Mouse (Mus musculus): ENCODE results near the gene Prr15.

Prr15 gene

DNA sequence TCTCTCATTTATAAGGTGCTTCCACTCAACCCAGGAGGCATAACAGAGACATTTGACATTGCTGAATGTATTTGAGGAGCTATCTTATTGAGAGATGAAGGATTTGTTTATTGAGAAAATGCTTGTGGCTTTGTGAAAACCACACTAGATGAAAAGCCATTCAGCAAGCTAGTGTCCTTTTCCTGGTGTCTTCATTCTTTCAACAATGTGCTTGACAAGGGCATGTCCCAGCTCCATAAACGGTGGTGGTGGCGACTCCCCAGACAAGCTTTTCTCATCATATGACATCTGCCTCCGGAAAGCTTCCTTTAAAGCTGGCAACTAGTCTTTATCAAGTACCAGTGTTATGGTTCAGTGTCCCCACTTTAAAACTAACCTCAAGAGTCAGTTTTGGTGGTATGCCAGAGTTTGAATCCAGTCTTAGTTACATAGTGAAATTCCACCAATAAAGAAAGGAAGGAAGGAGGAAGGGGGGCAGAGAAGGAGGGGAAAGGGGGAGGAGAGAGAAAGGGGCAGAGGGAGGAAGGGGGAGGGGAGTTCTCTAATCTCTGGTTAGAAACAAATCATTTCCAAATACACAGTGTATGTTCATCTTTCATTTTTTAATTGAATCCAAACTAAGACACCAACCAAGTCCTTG lies at the start of gene Prr15:
TSS of gene Prr15 (plus strand) at position 590 of the 640 bp plus-strand sequence.
- DNase-seq (ENCODE audit: low spot score in 2 of 2), result no peak

DNA sequence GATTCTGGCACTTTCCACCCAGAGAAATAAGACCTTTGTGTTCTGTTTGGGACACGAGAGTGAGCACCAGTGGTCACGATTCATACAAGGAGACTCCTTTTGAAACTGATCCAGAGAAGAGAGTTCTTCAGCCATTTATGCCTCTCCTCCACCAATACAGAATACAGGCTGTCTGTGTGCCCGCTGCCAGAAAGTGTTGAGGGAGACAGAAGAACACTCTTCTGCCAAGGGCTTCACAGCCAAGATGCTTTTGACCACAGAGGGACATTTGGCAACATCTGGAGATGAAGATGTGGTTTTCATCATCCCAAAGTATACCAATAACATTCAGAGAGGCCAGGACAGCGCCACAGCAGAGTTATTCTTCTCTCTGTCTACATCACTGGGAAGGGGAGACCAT lies 48.4 kb upstream of the Prr15 start:
- DNase-seq (ENCODE audit: low spot score in 2 of 2), result no peak

DNA sequence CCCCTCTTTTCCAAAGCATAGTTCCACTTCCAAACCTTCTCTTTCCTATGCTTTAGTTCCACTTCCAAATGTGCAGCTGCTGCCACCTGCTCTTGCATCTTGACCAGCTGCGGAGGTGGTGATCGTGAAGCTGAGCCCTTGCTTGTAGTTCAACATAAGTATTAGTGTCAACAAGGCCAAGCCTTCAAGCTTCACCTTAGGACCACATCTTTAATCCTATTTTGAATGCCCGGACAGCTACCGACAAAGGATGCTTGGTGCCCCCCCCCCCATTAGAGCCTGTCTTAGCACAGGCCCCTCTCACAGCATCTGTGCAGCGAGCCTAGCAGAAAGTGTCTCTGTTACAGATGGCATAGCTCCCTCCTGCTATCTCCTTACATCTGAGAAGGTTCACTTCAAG lies 47.8 kb upstream of the Prr15 start:
- DNase-seq (ENCODE audit: low spot score in 2 of 2), result no peak

DNA sequence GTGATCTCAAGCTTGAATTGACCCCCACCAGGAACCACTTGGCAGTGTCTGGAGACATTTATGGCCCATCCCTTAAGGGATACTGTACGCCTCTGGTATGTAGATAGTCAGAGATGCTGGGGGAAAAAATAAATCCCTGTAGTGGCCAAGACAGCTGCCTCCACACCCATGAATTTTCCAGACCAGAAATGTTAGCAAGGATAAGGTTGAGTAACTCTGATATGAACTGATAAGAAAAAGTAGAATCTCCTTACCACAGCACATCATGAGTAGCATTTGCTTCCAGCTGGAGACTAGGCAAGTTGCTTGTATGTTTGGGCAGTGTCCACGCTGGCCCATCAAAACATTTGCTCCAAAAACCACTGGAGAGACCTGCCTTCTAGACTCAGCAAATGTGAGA lies 47.0 kb upstream of the Prr15 start:
- DNase-seq (ENCODE audit: low spot score in 2 of 2), result no peak

DNA sequence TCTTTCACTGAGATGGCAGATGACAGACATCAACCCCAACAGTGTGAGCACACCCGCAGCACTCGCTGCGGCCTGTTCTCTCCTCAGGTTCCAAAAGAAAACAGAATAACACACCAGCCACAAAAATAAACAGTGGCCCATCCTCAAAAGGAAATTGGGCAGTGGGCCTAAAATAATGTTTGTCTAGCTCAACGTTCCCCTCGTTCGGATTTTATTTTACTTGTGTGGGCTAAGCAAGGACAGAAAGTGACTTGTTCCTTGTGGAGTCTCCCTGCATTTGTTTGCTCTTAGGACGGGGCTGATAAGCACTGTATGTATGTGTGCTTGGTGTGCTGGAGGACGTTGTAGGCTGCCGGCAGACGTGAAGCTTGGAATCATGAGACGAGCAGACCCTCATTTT lies 46.2 kb upstream of the Prr15 start:
- DNase-seq (ENCODE audit: low spot score in 2 of 2), result no peak

DNA sequence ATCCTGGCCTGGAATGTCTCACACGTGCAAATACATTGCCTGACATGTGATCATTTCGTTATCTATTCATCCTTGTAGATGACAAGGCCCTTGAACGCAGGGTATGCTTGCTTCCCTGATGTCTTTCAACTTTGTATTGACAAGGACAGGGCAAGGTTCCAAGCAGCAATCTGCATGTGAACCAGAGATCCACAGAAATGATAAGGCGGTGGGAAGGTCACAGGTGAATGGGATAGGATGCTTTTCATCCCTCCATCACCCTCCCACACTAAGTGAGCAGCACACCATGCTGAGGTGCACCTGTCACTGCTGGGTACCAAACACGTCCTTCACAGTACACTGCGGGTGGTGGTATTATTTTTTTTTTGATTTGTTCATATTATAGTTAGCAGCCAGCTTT lies 45.4 kb upstream of the Prr15 start:
- DNase-seq (ENCODE audit: low spot score in 2 of 2), result no peak

DNA sequence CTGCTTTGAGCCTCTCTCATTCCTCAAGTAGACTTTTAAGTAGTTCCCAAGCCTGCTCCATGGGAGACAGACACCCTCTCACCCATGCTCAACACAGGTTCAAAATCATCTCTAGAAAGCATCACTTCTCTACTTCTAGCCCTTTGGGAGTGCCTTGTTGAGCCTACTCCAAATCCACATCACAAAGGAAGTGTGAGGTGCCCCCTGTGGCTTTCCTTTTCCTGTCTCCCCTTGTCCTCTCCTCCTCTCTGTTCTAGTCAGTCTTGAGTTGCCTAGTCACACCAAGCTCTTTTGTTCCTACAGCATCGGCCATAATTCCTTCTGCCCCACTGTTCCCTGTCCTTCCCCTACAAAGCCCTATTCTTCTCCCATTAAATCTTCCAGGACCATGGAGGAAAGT lies 42.3 kb upstream of the Prr15 start:
- DNase-seq (ENCODE audit: low spot score in 2 of 2), result no peak

DNA sequence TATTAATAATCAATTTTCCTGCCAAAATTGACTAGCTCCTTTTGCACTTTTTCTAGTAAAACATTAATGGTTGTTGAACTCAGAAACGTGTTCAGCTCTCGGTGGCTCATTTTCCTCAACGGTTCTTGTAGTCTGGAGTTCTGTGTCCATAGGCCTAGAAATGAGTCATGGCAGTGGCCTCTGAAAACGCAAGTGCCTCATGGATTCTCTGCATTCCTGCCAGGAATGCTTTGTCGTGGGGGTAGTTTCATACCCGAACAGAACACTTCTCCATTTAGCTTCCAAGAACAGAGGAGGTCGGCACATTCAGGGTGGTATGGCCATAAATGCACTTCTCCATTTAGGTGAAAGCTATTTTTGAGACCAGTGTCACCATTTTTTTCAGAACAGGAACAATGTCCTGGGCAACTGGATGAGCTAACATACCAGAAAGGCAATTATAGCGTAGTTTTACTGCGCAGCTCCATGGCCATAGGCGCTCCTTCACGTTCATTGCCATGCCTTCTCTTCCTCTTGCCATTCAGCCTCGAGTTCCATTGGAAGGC lies 41.4 kb upstream of the Prr15 start:
- no peak for DNase-seq (ENCODE audit: low spot score in 2 of 2)

DNA sequence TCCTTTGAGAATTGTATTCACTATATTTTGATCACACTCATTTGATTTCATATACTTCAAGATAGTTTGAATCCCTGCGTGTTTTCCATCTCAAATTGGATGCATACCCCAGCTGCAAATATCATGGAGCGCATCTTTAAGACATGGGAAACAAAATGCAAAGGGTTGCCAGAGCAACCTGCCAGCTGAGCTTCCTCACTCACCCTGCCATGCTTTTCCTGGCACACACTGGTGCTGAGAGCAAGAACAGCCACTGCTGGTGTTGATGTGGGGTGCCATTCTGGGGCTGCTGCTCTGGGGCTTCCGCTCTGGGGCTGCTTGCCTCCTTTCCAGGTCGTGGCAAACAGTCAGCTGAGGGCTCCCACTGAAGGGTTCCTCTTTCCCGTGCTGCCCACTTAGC lies 38.8 kb upstream of the Prr15 start:
- no peak for DNase-seq (ENCODE audit: low spot score in 2 of 2)

DNA sequence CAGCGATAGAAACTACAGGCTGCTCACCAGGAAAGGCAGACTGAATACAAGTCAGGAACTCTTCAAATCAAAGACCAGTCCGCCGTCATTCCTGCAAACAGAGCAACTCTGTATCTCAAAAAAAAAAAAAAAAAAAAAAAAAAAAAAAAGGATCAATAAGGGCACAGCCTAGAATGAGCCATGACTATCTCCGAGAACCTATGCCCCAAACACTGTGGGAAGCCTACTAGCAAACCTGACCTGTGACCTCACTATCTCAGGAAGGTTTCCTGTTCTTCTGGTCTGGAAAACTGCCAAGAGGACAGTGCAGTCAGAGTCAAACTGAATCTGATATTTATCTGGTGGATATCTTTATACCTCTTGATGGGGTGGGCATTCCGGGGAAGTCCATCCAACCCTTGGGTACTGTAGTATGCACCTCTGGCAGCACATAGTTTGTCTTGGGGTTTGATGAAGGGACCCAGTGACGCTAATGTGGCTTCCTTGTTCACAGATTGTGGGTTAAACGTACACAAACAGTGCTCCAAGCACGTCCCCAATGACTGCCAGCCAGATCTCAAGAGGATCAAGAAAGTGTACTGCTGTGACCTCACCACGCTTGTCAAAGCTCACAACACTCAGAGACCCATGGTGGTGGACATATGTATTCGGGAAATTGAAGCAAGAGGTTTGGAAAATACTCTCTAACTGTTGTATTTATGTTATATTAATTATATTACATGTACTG lies 35.7 kb upstream of the Prr15 start:
- DNase-seq (ENCODE audit: low spot score in 2 of 2), result no peak

DNA sequence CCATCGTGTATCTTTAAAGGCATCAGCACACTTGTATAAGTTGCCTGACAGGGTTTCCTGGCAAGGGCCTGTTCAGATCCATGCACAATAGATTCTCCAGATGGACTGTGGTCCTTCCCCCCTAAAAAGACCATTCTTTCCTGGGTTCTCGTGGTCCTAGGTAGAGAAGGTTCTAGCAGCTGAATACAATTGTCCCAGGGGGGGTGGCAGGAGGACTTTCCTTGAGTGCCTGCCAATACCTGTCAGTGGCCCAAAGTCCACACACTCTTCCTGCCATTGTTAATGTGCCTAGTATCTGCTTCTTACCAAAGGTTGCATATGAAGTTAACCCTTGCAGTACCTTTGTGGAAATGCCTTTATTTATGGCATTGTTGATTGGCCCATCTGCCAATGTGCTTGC lies 28.4 kb upstream of the Prr15 start:
- no peak for DNase-seq (ENCODE audit: low spot score in 2 of 2)

DNA sequence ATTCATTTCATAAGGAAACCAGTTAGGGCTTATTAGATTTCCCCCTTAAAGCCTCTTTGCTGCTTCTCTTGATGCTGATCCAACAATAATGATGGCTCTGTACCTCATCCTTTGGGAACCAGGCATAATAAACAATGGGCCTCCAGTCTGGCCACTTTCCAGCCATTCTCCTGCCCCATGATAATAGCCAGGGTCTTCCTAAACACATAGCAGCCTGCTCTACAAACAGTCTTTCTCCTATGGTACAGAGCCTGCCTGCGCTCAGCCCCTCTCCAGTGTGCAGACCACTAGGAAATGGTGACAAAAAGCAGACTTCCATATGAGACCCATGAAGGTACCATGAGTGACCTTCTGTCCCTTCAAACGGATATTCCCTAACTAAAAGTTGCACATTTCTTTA lies 26.2 kb upstream of the Prr15 start:
- DNase-seq (ENCODE audit: low spot score in 2 of 2), result no peak

DNA sequence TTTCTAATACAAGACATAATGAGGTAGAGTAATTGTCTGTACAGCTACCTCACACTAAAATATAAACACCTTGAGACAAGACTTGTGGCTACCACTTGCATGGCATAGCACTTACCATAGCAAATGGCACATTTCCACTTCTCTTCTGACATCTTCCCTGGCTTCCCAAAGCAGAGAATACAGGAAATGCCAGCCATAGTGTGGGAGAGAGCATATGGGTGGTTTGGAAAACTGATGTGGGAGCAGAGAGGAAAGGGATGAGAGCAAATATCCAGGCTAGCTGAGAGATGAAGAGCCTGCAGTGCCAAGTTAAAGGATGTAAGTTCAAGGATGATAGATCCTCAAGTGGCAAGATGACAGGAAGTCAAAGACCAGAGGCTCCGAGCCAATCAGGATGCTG lies 19.9 kb upstream of the Prr15 start:
- no peak for DNase-seq (ENCODE audit: low spot score in 2 of 2)

DNA sequence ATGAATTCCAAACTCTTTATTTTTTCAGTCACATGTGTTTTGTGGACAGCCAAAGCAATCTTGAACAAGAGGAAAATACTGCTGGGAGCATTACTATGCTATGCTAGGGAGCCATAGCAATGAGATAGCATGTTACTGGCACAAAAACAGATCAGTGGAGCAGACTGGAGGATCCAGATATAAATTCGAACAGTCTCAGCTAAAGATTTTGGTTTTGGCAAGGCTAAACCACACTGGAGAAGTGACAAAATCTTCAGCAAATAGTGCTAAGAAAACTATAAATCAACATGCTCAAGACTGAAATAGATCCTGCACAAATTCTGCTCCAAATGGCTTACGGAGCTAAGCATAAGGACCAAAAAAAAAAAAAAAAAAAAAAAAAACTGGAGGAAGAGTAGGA lies 12.6 kb upstream of the Prr15 start:
- DNase-seq (ENCODE audit: low spot score in 2 of 2), result no peak

DNA sequence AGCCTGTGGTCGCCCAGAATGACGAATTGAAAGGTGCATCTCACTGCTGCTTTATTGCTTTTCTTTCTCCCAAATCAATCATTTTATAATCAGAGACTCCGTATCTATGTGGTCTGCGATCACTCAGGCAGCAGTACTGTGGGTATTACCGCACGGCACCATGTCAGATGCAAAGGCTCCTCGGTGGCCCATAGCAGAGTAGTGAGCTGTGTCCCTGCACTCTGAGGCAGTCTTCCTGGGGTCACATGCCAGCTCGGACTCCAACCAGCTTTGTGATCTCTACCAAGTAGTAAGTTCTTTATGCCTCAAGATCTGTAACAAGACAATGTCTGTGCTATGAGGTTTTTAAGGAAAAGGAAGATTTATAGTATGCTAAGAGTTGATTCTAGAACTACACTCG lies 7.0 kb upstream of the Prr15 start:
- no peak for DNase-seq (ENCODE audit: low spot score in 2 of 2)

DNA sequence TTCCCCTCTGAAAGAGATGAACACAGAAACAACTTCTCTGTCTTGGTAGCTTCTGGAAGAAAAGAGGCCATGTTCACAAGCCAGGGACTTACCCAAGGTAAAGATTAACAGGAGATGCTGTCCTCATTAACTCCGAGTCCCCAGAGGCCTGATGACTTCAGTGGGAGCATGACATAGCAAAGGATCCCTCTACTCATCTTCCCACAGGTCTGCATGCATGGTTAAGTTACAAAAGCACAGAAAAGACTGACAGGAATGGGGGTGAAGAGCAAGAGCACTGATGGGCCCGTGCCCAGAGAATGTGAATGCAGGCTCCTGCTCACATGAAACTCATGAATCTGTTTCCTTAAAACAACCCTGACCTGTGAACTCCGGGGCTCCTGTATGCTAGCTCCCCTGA lies 6.4 kb upstream of the Prr15 start:
- no peak for DNase-seq (ENCODE audit: low spot score in 2 of 2)

DNA sequence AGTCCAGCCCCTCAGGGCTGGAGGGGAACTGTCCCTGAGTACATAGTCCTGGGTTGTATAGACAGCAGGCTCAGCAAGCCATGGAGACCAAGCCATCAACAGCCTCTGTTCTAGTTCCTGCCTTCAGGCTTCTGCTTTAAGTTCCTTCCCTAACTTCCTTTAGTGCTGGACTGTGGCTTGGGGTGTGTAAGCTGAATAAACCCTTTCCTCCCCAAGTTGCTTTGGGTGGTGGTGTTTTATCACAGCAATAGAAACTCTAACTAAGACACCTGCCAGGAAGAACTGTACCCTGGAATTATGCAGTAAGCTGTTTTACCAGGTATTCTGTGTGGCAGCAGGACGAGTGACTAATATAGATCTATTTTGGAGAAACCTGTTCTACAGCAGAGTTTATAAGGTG lies 5.4 kb upstream of the Prr15 start:
- no peak for DNase-seq (ENCODE audit: low spot score in 2 of 2)

DNA sequence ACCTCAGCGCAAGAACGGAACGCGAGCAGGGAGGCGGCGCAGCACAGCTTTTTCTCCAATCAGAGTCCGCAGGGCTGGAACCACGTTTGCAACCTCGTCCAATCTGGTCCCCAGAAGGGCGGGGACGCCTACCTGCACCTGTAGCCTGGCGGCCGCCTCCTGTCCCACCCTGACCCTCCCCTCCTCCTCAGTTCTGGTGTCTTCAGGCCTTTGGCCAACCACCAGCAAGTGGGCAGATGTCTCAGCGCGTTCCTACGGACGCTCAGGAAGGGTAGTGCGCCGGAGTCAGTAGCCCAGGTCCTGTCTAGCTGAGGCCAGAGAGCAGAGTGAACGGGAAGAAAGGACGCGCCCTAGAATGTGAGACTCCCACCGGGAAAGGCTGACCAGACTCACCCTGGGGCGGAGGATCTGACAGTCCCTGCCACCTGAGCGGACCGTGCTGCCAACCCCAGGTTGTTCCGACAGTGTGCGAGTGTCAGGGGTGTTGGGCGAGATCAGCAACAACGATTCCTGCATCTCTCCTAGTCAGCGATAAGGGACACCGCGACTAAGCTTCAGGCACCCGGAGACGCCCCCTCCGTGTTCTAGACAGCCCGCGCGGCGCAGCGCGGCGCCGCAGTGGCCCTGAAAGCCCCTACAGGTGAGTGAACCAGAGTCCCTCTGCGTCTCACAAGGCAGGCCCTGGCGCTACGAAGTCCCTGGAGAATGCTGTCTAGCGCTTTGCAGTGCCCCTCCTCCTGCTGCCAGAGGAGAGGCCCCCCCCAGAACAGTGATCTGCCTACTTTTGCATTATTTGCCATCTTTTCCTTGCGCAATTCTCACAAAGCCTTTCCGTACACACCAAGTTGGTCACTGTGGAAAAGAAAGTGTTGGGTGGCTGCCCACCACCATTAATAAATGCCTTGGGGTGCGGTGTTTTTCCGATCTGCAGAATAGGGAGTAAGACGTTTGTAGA lies 1.3 kb downstream of the Prr15 start:
- DNase-seq (ENCODE audit: low spot score in 2 of 2), result peak in 1 of 2 experiments; percentile 8

DNA sequence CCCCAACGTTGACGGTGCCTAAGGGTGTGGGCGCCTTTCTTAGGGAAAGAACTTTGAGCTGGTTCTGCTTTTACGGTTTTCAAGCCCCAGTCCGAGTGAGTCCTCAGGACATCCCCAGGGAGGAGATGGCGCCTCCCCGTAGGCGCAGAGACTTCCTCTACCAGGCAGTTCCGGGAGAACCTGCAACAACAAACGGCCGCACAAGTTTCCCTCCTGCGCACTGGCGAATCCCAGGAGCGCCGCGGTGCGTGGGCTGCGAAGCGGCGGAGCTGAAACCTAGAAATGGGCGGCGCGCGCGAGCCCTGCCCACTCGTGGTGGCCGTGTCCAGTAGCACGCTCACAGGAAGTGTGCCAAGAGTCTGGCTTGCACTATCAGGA lies 2.0 kb downstream of the Prr15 start:
- DNase-seq (ENCODE audit: low spot score in 2 of 2), result peak in 1 of 2 experiments; percentile 1

DNA sequence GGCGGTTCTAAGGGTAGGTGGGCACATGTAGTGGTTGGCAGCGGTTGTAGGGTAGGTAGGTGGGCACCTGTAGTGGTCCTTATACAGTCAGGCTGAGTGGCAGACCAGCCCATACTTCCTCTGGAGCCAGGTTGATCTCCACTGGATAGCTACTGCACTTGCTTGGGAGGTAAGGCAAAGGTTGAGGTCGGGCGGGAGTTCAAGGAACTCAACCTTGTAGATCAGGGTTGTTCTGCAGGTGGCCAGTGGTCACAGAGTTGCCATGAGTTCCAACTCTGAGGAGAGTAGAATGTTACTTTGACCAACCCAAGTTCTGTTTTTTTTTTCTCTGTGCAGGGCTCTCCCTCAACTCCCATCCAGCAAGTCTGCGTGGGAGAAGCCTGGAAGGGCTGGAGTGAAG lies 3.1 kb downstream of the Prr15 start:
- no peak for DNase-seq (ENCODE audit: low spot score in 2 of 2)

DNA sequence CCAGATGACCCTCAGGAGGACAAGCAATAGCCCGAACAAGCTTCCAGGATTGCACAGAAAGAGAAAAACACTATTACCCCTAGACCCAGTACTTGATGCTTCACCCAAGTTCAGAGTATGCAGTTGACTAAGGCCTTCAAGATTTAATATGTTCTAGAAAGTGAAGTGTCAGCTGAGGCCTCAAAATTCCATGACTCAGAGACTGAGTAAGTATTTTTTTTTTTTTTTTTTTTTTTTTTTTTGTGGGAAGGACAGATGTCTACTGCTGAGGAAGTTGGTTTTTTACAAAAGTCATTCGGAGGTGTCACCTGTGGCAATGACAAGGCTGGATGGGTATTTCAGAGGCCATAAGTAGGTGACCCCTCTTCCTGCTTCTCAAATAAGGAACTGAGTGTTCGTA lies 4.0 kb downstream of the Prr15 start:
- DNase-seq (ENCODE audit: low spot score in 2 of 2), result no peak

DNA sequence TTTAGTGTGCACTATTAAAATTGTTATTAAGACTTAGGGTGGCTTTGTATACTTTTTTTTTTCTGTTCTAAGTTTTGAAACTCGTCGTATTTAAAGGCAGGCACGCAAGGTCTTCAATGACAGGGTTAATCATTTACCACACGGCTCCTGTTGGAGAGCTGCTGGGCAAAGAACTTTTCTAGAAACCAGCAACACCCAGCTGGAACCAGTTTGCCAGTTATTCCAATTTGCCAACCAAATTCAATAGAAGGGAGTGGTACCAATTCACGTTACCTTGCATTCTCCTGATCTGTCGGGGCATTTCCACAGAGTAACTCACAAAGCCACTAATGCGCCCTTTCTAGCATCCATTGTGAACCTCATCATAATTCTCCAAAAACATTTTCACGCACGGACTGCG lies 4.5 kb downstream of the Prr15 start:
- DNase-seq (ENCODE audit: low spot score in 2 of 2), result no peak
